Mouse (Mus musculus): ENCODE measurements around the gene Brd1.

The Brd1 gene

GRCm38 (mm10) chr15:88686725-88687124, 47.3 kb downstream of the Brd1 start:
- no peak for DNase-seq (ENCODE audit: low spot score in 2 of 2)

GRCm38 (mm10) chr15:88684039-88684438, 50.0 kb downstream of the Brd1 start:
- DNase-seq (ENCODE audit: low spot score in 2 of 2) = no peak

GRCm38 (mm10) chr15:88680931-88681330, 53.1 kb downstream of the Brd1 start:
- no peak for DNase-seq (ENCODE audit: low spot score in 2 of 2)

- DNase-seq (ENCODE audit: low spot score in 2 of 2) = no peak
Observed at GRCm38 (mm10) chr15:88677568-88677967, 56.5 kb downstream of the Brd1 start.

DNA sequence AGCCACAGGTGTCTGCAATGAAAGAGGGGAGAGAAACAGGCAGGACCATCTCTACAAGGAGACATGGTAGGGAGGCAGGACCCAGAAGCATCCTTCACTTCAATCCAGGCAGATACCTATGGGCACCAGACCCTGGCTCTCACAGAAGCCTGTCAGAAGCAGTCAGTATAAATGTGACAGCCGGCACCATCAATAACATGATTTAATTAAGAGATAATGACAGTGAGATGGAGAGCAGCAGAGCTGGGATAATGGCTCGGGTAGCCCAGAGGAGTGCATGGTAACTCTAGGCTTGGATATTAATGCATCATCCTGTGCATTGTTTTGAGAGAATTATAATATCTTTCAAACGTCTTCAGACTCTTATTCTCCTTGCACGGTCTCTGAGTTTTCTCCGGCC, 58.0 kb downstream of the Brd1 start:
- no peak for DNase-seq (ENCODE audit: low spot score in 2 of 2)

DNA sequence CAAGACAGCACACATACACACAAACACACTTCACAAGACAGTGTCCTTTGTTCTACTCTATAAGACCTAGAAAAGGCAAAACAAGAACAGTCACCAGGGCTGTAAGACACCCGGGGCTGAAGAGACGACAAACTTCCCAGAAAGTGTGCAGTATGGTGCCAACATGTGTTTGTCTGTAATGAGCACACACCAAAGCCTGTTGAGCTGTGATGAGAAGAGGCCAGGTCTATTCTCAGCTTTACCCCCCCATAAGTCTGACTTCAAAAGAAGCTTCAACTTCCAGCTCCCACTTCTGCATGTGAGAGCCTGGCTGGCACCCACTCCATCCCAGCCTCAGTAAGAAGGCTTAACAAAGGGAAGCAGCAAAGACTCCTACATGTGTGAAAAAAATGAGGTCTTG, 65.3 kb downstream of the Brd1 start:
- no peak for DNase-seq (ENCODE audit: low spot score in 2 of 2)

GRCm38 (mm10) chr15:88667653-88668052, 66.4 kb downstream of the Brd1 start:
- DNase-seq (ENCODE audit: low spot score in 2 of 2) = no peak

GRCm38 (mm10) chr15:88665846-88666245, 68.2 kb downstream of the Brd1 start:
- no peak for DNase-seq (ENCODE audit: low spot score in 2 of 2)

- no peak for DNase-seq (ENCODE audit: low spot score in 2 of 2)
Observed at GRCm38 (mm10) chr15:88663041-88663440, 71.0 kb downstream of the Brd1 start.

DNA sequence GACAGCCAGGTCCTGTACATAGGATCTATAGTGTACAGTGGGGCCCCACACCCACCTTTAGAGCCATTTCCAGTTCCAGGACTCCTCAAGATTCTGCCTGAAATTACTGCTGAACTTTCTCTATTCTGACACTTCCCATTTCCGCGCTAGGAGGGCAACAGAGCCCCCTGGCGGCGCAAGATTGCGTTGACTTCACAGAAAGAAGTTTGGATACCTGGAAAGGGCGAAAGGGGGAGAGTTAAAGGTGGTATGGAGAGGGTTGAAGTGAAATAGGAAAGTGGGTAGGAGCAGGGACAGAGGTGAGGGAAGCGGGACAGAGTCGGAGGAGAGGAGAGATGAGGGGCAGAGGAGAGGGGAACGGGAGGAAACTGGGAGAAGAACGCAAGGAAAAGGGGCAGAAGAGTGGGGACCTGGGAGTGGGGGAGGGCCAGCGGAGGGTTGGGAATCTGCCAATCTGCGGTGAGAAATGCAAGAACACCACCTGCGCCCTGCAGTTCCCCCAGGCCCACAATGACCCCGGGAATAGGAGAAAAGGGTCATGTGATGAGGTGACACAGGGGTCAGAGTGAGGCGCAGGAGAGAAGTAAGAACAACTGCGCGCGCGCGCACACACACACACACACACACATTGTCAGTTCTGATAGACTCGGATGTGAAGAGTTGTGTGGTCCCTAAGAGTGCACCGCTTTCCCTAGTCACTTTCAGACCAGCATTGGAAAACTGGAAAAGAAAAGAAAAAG, 71.8 kb downstream of the Brd1 start:
- DNase-seq (ENCODE audit: low spot score in 2 of 2) = peak in 1 of 2 experiments; percentile 22

DNA sequence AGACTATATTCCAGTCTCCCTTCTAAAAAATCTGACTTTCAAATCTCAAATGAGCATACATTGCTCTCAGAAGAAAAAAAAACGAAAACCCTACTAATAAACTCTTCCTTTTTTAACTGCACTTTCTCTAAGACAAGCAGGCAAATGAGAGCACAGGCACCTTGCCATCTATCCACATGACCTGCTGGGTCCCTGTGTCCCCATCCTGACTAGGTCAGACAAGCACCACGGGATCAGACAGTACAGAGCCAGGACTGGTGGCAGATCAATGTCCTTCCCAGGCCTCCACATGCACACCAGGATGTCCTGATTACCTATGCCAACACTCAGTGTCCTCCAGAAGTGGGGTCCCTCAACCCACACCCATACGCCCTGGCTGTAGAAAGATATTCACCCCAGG, 72.4 kb downstream of the Brd1 start:
- DNase-seq (ENCODE audit: low spot score in 2 of 2) = no peak

- DNase-seq (ENCODE audit: low spot score in 2 of 2) = no peak
Observed at GRCm38 (mm10) chr15:88652006-88652405, 82.0 kb downstream of the Brd1 start.

DNA sequence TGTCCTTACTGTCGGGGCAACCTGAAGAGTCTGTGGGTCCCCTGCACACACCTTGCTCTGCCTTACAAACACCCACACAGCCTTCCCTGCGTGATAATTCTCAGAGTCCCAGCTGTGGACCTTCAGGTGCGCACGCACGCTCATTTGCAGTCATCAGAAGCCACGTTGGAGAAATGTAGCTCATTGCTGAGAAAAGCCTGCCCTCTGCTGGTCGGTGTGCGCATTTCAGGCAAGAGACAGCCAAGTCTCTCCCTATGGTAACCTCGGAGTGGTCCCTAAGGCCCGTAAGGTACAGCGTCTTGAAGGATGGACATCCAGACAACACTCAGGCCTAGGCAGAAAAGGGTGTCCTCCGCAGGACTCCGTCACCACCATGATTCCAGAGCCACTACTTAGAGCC, 83.0 kb downstream of the Brd1 start:
- DNase-seq (ENCODE audit: low spot score in 2 of 2) = peak in 1 of 2 experiments; percentile 27
